Mouse (Mus musculus): ENCODE results near the gene Zfp786. TPM values are rescaled to one million over a fixed set of nuclear protein-coding genes. Genes with fewer than 3 reads are reported as not detected.
"Not testable (repeated sequence)": the region's sequence is repeated elsewhere in the genome, so short reads cannot be mapped to it uniquely, and the experiment has no call there.

Gene Zfp786
- polyA plus RNA-seq, 1 experiment, result 0.19 TPM

- no peaks in the 10 kb centered on the region for H3K36me3 ChIP-seq (ENCODE audit: control insufficient read depth, insufficient read depth, low read length)
- no peaks in the 10 kb centered on the region for H3K27me3 ChIP-seq (replicated peaks; ENCODE audit: control insufficient read depth, insufficient read depth, low read length)
- H3K4me1 ChIP-seq (ENCODE audit: control insufficient read depth, insufficient read depth, low read length), result peaks cover 12% of the 10 kb centered on the region; the same call in 1 of the 2 replicates
- 6% methylated on average over 9 of the region's 9 CpGs for WGBS
- TF ChIP-seq CTCF (conservative IDR thresholded peaks at IDR 0.05; ENCODE audit: insufficient read depth, insufficient read length, low read depth, low read length) (no peak), POLR2A (IDR thresholded peaks at IDR 0.05; ENCODE audit: low read depth, low read length) (no peak)
- peak within 1 kb of the TSS; percentile 95 for H3K4me3 ChIP-seq (ENCODE audit: insufficient read depth, low read depth, low read length)
- H3K27ac ChIP-seq (ENCODE audit: insufficient read depth, low read depth, low read length), result peak within 1 kb of the TSS; percentile 97
- no peak for DNase-seq
These were observed 46.4 kb upstream of the Zfp786 start, which contains the start of gene Zfp282 for GRCm38 (mm10) chr6:47877058-47877457. Gene Zfp282 (plus strand): TSS chr6:47877204.

- WGBS, result 94% methylated on average over 5 of the region's 5 CpGs
These were observed 41.6 kb upstream of the Zfp786 start for GRCm38 (mm10) chr6:47872266-47872665.

GRCm38 (mm10) chr6:47857729-47858128, 27.1 kb upstream of the Zfp786 start:
- H3K4me3 ChIP-seq (ENCODE audit: insufficient read depth, low read depth, low read length); H3K27ac ChIP-seq (ENCODE audit: insufficient read depth, low read depth, low read length); H3K4me1 ChIP-seq (ENCODE audit: control insufficient read depth, insufficient read depth, low read length); H3K27me3 ChIP-seq (replicated peaks; ENCODE audit: control insufficient read depth, insufficient read depth, low read length); DNase-seq; H3K36me3 ChIP-seq (ENCODE audit: control insufficient read depth, insufficient read depth, low read length): not testable (repeated sequence)
- WGBS, result 84% methylated on average over 3 of the region's 3 CpGs

More at GRCm38 (mm10) chr6:47872266-47872665, 41.6 kb upstream of the Zfp786 start:
- no peak for TF ChIP-seq CTCF (conservative IDR thresholded peaks at IDR 0.05; ENCODE audit: insufficient read depth, insufficient read length, low read depth, low read length)
- TF ChIP-seq POLR2A (IDR thresholded peaks at IDR 0.05; ENCODE audit: low read depth, low read length), result no peak
- H3K27me3 ChIP-seq (replicated peaks; ENCODE audit: control insufficient read depth, insufficient read depth, low read length), result no peaks in the 10 kb centered on the region
- H3K27ac ChIP-seq (ENCODE audit: insufficient read depth, low read depth, low read length), result no peak overlapping the region
- DNase-seq, result no peak
- H3K4me1 ChIP-seq (ENCODE audit: control insufficient read depth, insufficient read depth, low read length), result no peaks in the 10 kb centered on the region
- no peak overlapping the region for H3K4me3 ChIP-seq (ENCODE audit: insufficient read depth, low read depth, low read length)
- peaks cover 2% of the 10 kb centered on the region; the same call in 1 of the 2 replicates for H3K36me3 ChIP-seq (ENCODE audit: control insufficient read depth, insufficient read depth, low read length)

GRCm38 (mm10) chr6:47857241-47857640, 26.6 kb upstream of the Zfp786 start:
- H3K4me1 ChIP-seq (ENCODE audit: control insufficient read depth, insufficient read depth, low read length), result no peaks in the 10 kb centered on the region
- 97% methylated on average over 6 of the region's 6 CpGs for WGBS
- DNase-seq, result no peak
- H3K27me3 ChIP-seq (replicated peaks; ENCODE audit: control insufficient read depth, insufficient read depth, low read length), result no peaks in the 10 kb centered on the region
- peaks cover 6% of the 10 kb centered on the region for H3K36me3 ChIP-seq (ENCODE audit: control insufficient read depth, insufficient read depth, low read length)
- H3K4me3 ChIP-seq (ENCODE audit: insufficient read depth, low read depth, low read length), result no peak overlapping the region
- H3K27ac ChIP-seq (ENCODE audit: insufficient read depth, low read depth, low read length), result no peak overlapping the region
- TF ChIP-seq CTCF (conservative IDR thresholded peaks at IDR 0.05; ENCODE audit: insufficient read depth, insufficient read length, low read depth, low read length), result no peak
- TF ChIP-seq POLR2A (IDR thresholded peaks at IDR 0.05; ENCODE audit: low read depth, low read length), result no peak

- no peak for DNase-seq
- TF ChIP-seq CTCF (conservative IDR thresholded peaks at IDR 0.05; ENCODE audit: insufficient read depth, insufficient read length, low read depth, low read length), result no peak
- TF ChIP-seq POLR2A (IDR thresholded peaks at IDR 0.05; ENCODE audit: low read depth, low read length), result no peak
- no peak overlapping the region for H3K27ac ChIP-seq (ENCODE audit: insufficient read depth, low read depth, low read length)
- H3K36me3 ChIP-seq (ENCODE audit: control insufficient read depth, insufficient read depth, low read length), result no peaks in the 10 kb centered on the region; the same call in 1 of the 2 replicates
- no peaks in the 10 kb centered on the region for H3K27me3 ChIP-seq (replicated peaks; ENCODE audit: control insufficient read depth, insufficient read depth, low read length)
- no peaks in the 10 kb centered on the region; the same call in 1 of the 2 replicates for H3K4me1 ChIP-seq (ENCODE audit: control insufficient read depth, insufficient read depth, low read length)
- no peak overlapping the region for H3K4me3 ChIP-seq (ENCODE audit: insufficient read depth, low read depth, low read length)
These were observed 15.1 kb upstream of the Zfp786 start for GRCm38 (mm10) chr6:47845779-47846178.

GRCm38 (mm10) chr6:47842337-47842736, 11.7 kb upstream of the Zfp786 start:
- no peaks in the 10 kb centered on the region for H3K27me3 ChIP-seq (replicated peaks; ENCODE audit: control insufficient read depth, insufficient read depth, low read length)
- H3K4me1 ChIP-seq (ENCODE audit: control insufficient read depth, insufficient read depth, low read length), result peaks cover 2% of the 10 kb centered on the region; the same call in 1 of the 2 replicates
- no peak overlapping the region for H3K4me3 ChIP-seq (ENCODE audit: insufficient read depth, low read depth, low read length)
- H3K36me3 ChIP-seq (ENCODE audit: control insufficient read depth, insufficient read depth, low read length), result no peaks in the 10 kb centered on the region; the same call in 1 of the 2 replicates
- TF ChIP-seq POLR2A (IDR thresholded peaks at IDR 0.05; ENCODE audit: low read depth, low read length) (no peak), CTCF (conservative IDR thresholded peaks at IDR 0.05; ENCODE audit: insufficient read depth, insufficient read length, low read depth, low read length) (no peak)
- no peak overlapping the region for H3K27ac ChIP-seq (ENCODE audit: insufficient read depth, low read depth, low read length)
- DNase-seq, result no peak
- 89% methylated on average over 1 of the region's 1 CpGs for WGBS

- TF ChIP-seq POLR2A (IDR thresholded peaks at IDR 0.05; ENCODE audit: low read depth, low read length) (no peak), CTCF (conservative IDR thresholded peaks at IDR 0.05; ENCODE audit: insufficient read depth, insufficient read length, low read depth, low read length) (no peak)
- Histone ChIP-seq H3K27ac (ENCODE audit: insufficient read depth, low read depth, low read length) (no peak overlapping the region), H3K4me3 (ENCODE audit: insufficient read depth, low read depth, low read length) (no peak overlapping the region), H3K36me3 (ENCODE audit: control insufficient read depth, insufficient read depth, low read length) (no peaks in the 10 kb centered on the region; the same call in 1 of the 2 replicates), H3K4me1 (ENCODE audit: control insufficient read depth, insufficient read depth, low read length) (peaks cover 2% of the 10 kb centered on the region; the same call in 1 of the 2 replicates), H3K27me3 (replicated peaks; ENCODE audit: control insufficient read depth, insufficient read depth, low read length) (no peaks in the 10 kb centered on the region)
- DNase-seq, result no peak
- 95% methylated on average over 2 of the region's 2 CpGs for WGBS
These were observed 11.2 kb upstream of the Zfp786 start for GRCm38 (mm10) chr6:47841831-47842230.

Data from kidney, adult 2 months (tissue).